Mouse (Mus musculus) layer of hippocampus, adult 18-20 months (tissue): Measurements from ENCODE around the gene Cd24a. TPM values are rescaled to one million over a fixed set of nuclear protein-coding genes. Genes with fewer than 3 reads are reported as not detected.

Experiments used
- DNase-seq, 2 experiments: peaks; one replicate each; pipeline ENCODE4 v3.0.0; 2022; ENCODE audit warnings: low spot score in 2 of 2
- total RNA-seq, 2 experiments: library from RNA; stranded (reverse); gene quantifications; 2 replicates each; pipeline ENCODE4 v1.2.3; 2021

The Cd24a gene
- total RNA-seq, 2 experiments from 2014 or later = 6.3 to 6.8 TPM

GRCm38 (mm10) chr10:43581260-43581659 lies 3.2 kb downstream of the Cd24a start:
- DNase-seq = no peak

GRCm38 (mm10) chr10:43584538-43584937 lies 6.5 kb downstream of the Cd24a start:
- DNase-seq = no peak

GRCm38 (mm10) chr10:43588470-43589177 lies 10.5 kb downstream of the Cd24a start:
- no peak for DNase-seq

GRCm38 (mm10) chr10:43591477-43591876 lies 13.4 kb downstream of the Cd24a start:
- DNase-seq = no peak

GRCm38 (mm10) chr10:43593182-43593581 lies 15.1 kb downstream of the Cd24a start:
- DNase-seq = no peak

GRCm38 (mm10) chr10:43594187-43594586 lies 16.1 kb downstream of the Cd24a start:
- DNase-seq = no peak

GRCm38 (mm10) chr10:43594894-43595293 lies 16.8 kb downstream of the Cd24a start:
- no peak for DNase-seq

- no peak for DNase-seq
Measured at GRCm38 (mm10) chr10:43598067-43598726, 20.1 kb downstream of the Cd24a start.

- no peak for DNase-seq
Measured at GRCm38 (mm10) chr10:43601039-43601438, 23.0 kb downstream of the Cd24a start.

GRCm38 (mm10) chr10:43601511-43602396 lies 23.7 kb downstream of the Cd24a start:
- DNase-seq = no peak

GRCm38 (mm10) chr10:43603975-43604686 lies 26.0 kb downstream of the Cd24a start:
- DNase-seq = no peak

- no peak for DNase-seq
Measured at GRCm38 (mm10) chr10:43604687-43605250, 26.7 kb downstream of the Cd24a start.

GRCm38 (mm10) chr10:43605901-43606300 lies 27.8 kb downstream of the Cd24a start:
- no peak for DNase-seq

GRCm38 (mm10) chr10:43609507-43609906 lies 31.4 kb downstream of the Cd24a start:
- DNase-seq = no peak

- DNase-seq = no peak
Measured at GRCm38 (mm10) chr10:43609958-43610357, 31.9 kb downstream of the Cd24a start.

GRCm38 (mm10) chr10:43611081-43611480 lies 33.0 kb downstream of the Cd24a start:
- DNase-seq = no peak

- no peak for DNase-seq
Measured at GRCm38 (mm10) chr10:43619059-43619531, 41.0 kb downstream of the Cd24a start.

GRCm38 (mm10) chr10:43619939-43620338 lies 41.9 kb downstream of the Cd24a start:
- DNase-seq = no peak

GRCm38 (mm10) chr10:43623510-43623909 lies 45.4 kb downstream of the Cd24a start:
- no peak for DNase-seq

GRCm38 (mm10) chr10:43624362-43624761 lies 46.3 kb downstream of the Cd24a start:
- no peak for DNase-seq
